10 mouse cellular contexts compared by ENCODE assay signal in the genomic region with DNA sequence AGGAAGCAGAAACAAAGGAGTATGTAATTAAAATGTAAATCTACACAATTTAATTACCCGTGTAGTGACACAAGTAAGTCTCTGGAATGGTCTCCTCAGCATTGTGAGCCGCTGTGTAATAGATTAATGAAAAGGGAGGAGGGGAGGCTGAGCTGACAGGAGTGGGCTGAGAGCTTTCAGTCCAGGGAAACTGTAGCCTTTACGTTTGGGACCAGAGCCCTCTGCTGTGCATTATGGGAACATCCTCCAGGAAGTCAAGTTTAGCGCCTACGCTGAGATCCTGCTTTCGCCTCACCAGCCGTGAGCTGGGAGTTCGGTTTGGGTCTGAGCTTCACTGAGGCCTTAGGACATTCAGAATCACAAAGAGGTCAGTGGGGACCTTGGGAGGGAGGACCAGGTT. TPM values are rescaled to one million over a fixed set of nuclear protein-coding genes. Genes with fewer than 3 reads are reported as not detected.
DNase-seq lines count a peak whose midpoint lies in the region; ATAC-seq and TF ChIP-seq lines count a peak whose summit lies in the region.
"Had no signal": no experiment of that assay in that cellular context is flagged by ENCODE, and none has a peak within 500 bp of the region (broad histone marks: within the 10 kb centered on the region; RNA-seq: fewer than 3 reads in every experiment).

No protein-coding gene starts in this region.

- no peak for ATAC-seq in stomach, postnatal 0 days (ENCODE audit: low FRiP score, low TSS enrichment)

- peak; percentile 73 for TF ChIP-seq CTCF in stomach, postnatal 0 days (IDR thresholded peaks at IDR 0.05; ENCODE audit: low read depth)

- H3K27ac ChIP-seq in heart, embryonic 10.5 days: no peak overlapping the region
- no peak overlapping the region for H3K27ac ChIP-seq in stomach, postnatal 0 days (replicated peaks)
- H3K27ac ChIP-seq: macrophage had no signal

- intact Hi-C loops in heart, postnatal 10 days (cut with DNase I): no loop called here

- no peak overlapping the region for H3K9ac ChIP-seq in stomach, postnatal 0 days (ENCODE audit: low read length)

- 0 out of 2 replicates have a peak, but pooled peaks cover 9% of the 10 kb centered on the region for H3K27me3 ChIP-seq in heart, embryonic 10.5 days (ENCODE audit: insufficient read depth, poor library complexity, severe bottlenecking)
- no peaks in the 10 kb centered on the region for H3K27me3 ChIP-seq in stomach, postnatal 0 days (ENCODE audit: control insufficient read depth, insufficient read depth, low read length)

- peaks cover 19% of the 10 kb centered on the region for H3K9me3 ChIP-seq in heart, embryonic 10.5 days
- peaks cover 3% of the 10 kb centered on the region; the same call in 1 of the 2 replicates for H3K9me3 ChIP-seq in stomach, postnatal 0 days (ENCODE audit: control insufficient read depth, low read length)

- H3K4me1 ChIP-seq in heart, embryonic 10.5 days: no peaks in the 10 kb centered on the region
- no peaks in the 10 kb centered on the region for H3K4me1 ChIP-seq in stomach, postnatal 0 days (replicated peaks; ENCODE audit: control insufficient read depth, insufficient read depth)

- 27% methylated on average over 8 of the region's 8 CpGs for WGBS in heart, embryonic 10.5 days
- 30% methylated on average over 8 of the region's 8 CpGs for WGBS in stomach, postnatal 0 days

- H3K36me3 ChIP-seq in heart, embryonic 10.5 days: no peaks in the 10 kb centered on the region
- H3K36me3 ChIP-seq in stomach, postnatal 0 days (ENCODE audit: control insufficient read depth, insufficient read depth, low read length): no peaks in the 10 kb centered on the region

- no peak for TF ChIP-seq EP300 in stomach, postnatal 0 days (optimal IDR thresholded peaks at IDR 0.05)

- DNase-seq in heart, postnatal 10 days: peak; percentile 18 to 32
- no peak for DNase-seq in heart, embryonic 10.5 days (ENCODE audit: low spot score)
- peak; percentile 69 to 71 for DNase-seq in right cerebral cortex, postnatal 10 days (ENCODE audit: low spot score in 2 of 2)
- DNase-seq in right cerebral cortex, postnatal 4 days: no peak
- peak; percentile 13 to 24 for DNase-seq in kidney, postnatal 36 days
- no peak for DNase-seq in stomach, postnatal 0 days (ENCODE audit: low spot score)
- no peak for DNase-seq in layer of hippocampus, adult 11-12 months (ENCODE audit: low spot score)
- DNase-seq in ovary, postnatal 10 days (ENCODE audit: low spot score): no peak

- H3K4me2 ChIP-seq in stomach, postnatal 0 days (replicated peaks; ENCODE audit: low read depth): no peak overlapping the region

- H3K4me3 ChIP-seq in heart, embryonic 10.5 days: no peak overlapping the region
- no peak overlapping the region for H3K4me3 ChIP-seq in stomach, postnatal 0 days (ENCODE audit: low read depth, low read length)

RNA-seq across cellular contexts. Expression of gene Zfp663, which starts 19.1 kb away (rescaled TPM):
- total RNA-seq in heart, postnatal 10 days (2021): not detected
- 0.23 and 0.60 TPM in 2 replicates for polyA plus RNA-seq in heart, embryonic 10.5 days (2016; fragmentation: Nextera tagmentation; extraction: Ambion mirVana)
- 0.05 and 0.23 TPM in 2 replicates for polyA plus RNA-seq in stomach, postnatal 0 days (2015; fragmentation: Nextera tagmentation; extraction: Ambion mirVana)
- total RNA-seq: CH12.LX had no signal
- polyA plus RNA-seq: macrophage had no signal

RNA-seq across cellular contexts. Expression of gene Elmo2, which starts 23.2 kb away (rescaled TPM):
- 10 to 100 TPM; 26.0 to 26.5 TPM for total RNA-seq in heart, postnatal 10 days (2021)
- 56.5 and 61.3 TPM in 2 replicates for polyA plus RNA-seq in heart, embryonic 10.5 days (2016; fragmentation: Nextera tagmentation; extraction: Ambion mirVana)
- 21.2 and 22.6 TPM in 2 replicates for polyA plus RNA-seq in stomach, postnatal 0 days (2015; fragmentation: Nextera tagmentation; extraction: Ambion mirVana)

RNA-seq across cellular contexts. Expression of gene Zfp334, which starts 38.6 kb away (rescaled TPM):
- total RNA-seq in heart, postnatal 10 days (2021): 1 to 10 TPM; 3.4 to 4.1 TPM
- 9.3 and 12.2 TPM in 2 replicates for polyA plus RNA-seq in heart, embryonic 10.5 days (2016; fragmentation: Nextera tagmentation; extraction: Ambion mirVana)
- polyA plus RNA-seq in stomach, postnatal 0 days (2015; fragmentation: Nextera tagmentation; extraction: Ambion mirVana): 1.2 and 1.3 TPM in 2 replicates
- total RNA-seq: CH12.LX had no signal

RNA-seq across cellular contexts. Expression of gene Ocstamp, which starts 50.7 kb away (rescaled TPM):
- total RNA-seq in heart, postnatal 10 days (2021): not detected
- polyA plus RNA-seq in heart, embryonic 10.5 days (2016; fragmentation: Nextera tagmentation; extraction: Ambion mirVana): 0.07 and 0.39 TPM in 2 replicates
- polyA plus RNA-seq in stomach, postnatal 0 days (2015; fragmentation: Nextera tagmentation; extraction: Ambion mirVana): 0.21 and 0.23 TPM in 2 replicates
- total RNA-seq: CH12.LX had no signal
- polyA plus RNA-seq: macrophage had no signal

Comparison
In these comparisons a context has a peak if more than half of its experiments do, and no peak if none do; other contexts are left out.
1. DNase-seq: peak in heart, postnatal 10 days (2 of 2), right cerebral cortex, postnatal 10 days (2 of 2) and kidney, postnatal 36 days (2 of 2); none in heart, embryonic 10.5 days (single experiment), right cerebral cortex, postnatal 4 days (single experiment), stomach, postnatal 0 days (single experiment), layer of hippocampus, adult 11-12 months (single experiment) and ovary, postnatal 10 days (single experiment).